Mouse (Mus musculus) limb, embryonic 13.5 days (tissue): ENCODE data around the gene Tff3. TPM values are rescaled to one million over a fixed set of nuclear protein-coding genes. Genes with fewer than 3 reads are reported as not detected.

Experiments
- ATAC-seq: fragments of 200-750 bp; cut with Nextera tagmentation; 2 replicates; pipeline ENCODE4 v1.8.0; 2017; ENCODE audit warnings: low read depth, moderate number of reproducible peaks, moderate TSS enrichment; ENCODE audit not compliant: low FRiP score
- H3K27ac ChIP-seq: fragments of 300-500 bp; sonication (generic); 2 replicates; pipeline ENCODE4 v1.5.1; 2015; ENCODE audit warnings: inconsistent platforms, mild to moderate bottlenecking, moderate library complexity
- H3K27me3 ChIP-seq: fragments of 300-500 bp; sonication (generic); 2 replicates; pipeline ENCODE4 v1.6.1; 2015; ENCODE audit warnings: mild to moderate bottlenecking, inconsistent platforms
- H3K36me3 ChIP-seq: fragments of 300-500 bp; sonication (generic); 2 replicates; pipeline ENCODE4 v1.6.1; 2015; ENCODE audit warnings: inconsistent platforms, mild to moderate bottlenecking, moderate library complexity
- H3K4me1 ChIP-seq: fragments of 300-500 bp; sonication (generic); 2 replicates; pipeline ENCODE4 v1.6.1; 2015; ENCODE audit warnings: inconsistent platforms
- H3K4me2 ChIP-seq: fragments of 300-500 bp; sonication (generic); replicated peaks from 2 replicates; pipeline ENCODE4 v1.6.1; 2015; ENCODE audit warnings: inconsistent platforms, mild to moderate bottlenecking, moderate library complexity
- H3K4me3 ChIP-seq: fragments of 300-500 bp; sonication (generic); 2 replicates; pipeline ENCODE4 v1.5.1; 2015; ENCODE audit warnings: moderate library complexity, mild to moderate bottlenecking, inconsistent platforms
- H3K9ac ChIP-seq: fragments of 300-500 bp; sonication (generic); 2 replicates; pipeline ENCODE4 v1.6.1; 2015; ENCODE audit warnings: mild to moderate bottlenecking, inconsistent platforms
- H3K9me3 ChIP-seq: fragments of 300-500 bp; sonication (generic); 2 replicates; pipeline ENCODE4 v1.6.1; 2016; ENCODE audit warnings: inconsistent platforms
- WGBS: fragments of 180-500 bp; shearing (Covaris S2); methylation state at CpG from one replicate; pipeline ENCODE4 v1.1.7; 2015; 5-methylcytosine and 5-hydroxymethylcytosine counted together
- polyA plus RNA-seq: library from polyadenylated mRNA; unstranded; fragments of >200 nt; fragmentation: Nextera tagmentation; extraction: Ambion mirVana; gene quantifications from 2 replicates; pipeline ENCODE4 v1.2.1, GENCODE M21; 2015

Tff3 gene
- polyA plus RNA-seq, 1 experiment from 2014 or later = not detected

DNA sequence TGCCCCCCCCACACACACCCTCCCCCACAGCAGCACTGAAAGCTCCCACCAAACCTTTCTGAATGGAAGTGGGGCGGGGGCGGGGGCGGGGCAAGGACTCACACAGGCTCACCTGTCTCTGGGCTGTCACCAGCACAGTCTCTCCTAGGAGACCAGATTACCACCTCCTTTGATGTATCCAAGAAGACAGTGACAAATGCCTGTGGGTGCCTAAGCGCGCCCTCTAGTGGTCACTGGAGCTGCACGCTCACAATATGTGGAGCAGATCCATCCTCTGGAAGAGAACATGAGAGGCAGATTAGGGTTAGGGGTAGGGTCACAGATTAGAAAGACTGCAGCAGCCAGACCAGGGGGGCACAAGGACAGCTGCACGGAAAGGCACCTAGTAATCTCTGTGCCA, 10.0 kb downstream of the Tff3 start:
- 0 out of 2 replicates have a peak, but pooled peaks have one; percentile 32 for ATAC-seq
- no peaks in the 10 kb centered on the region for H3K27me3 ChIP-seq

DNA sequence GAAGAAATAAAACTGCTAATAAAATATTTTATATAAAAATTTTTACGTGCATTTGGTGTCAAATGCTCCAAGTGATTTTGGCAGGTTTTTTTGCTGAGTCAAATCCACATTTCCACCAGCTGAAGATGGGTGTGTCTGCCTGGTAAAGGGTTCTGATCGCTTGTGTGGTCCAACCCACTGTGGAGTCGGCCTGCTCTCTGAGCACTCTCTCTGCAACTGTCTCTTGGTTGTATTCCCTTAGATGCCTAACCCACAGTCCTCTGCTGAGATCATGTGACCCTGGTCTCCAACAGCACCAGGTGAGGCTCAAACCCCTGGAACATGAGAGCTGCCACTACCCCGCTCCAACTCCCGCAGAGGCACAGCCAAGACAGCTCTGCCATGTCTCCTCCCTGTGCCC, 11.5 kb downstream of the Tff3 start:
- Histone ChIP-seq H3K27ac (no peak overlapping the region), H3K27me3 (no peaks in the 10 kb centered on the region), H3K9ac (no peak overlapping the region), H3K4me1 (peaks cover 7% of the 10 kb centered on the region; the same call in 1 of the 2 replicates), H3K9me3 (no peaks in the 10 kb centered on the region), H3K4me2 (no peak overlapping the region), H3K36me3 (no peaks in the 10 kb centered on the region), H3K4me3 (no peak overlapping the region)
- ATAC-seq = no peak
- 79% methylated on average over 5 of the region's 5 CpGs for WGBS

More for the DNA sequence above, 10.0 kb downstream of the Tff3 start:
- Histone ChIP-seq H3K36me3 (no peaks in the 10 kb centered on the region), H3K9ac (no peak overlapping the region), H3K4me3 (no peak overlapping the region), H3K4me2 (no peak overlapping the region), H3K4me1 (no peaks in the 10 kb centered on the region), H3K27ac (no peak overlapping the region), H3K9me3 (peaks cover 5% of the 10 kb centered on the region; the same call in 1 of the 2 replicates)
- WGBS = 10% methylated on average over 7 of the region's 7 CpGs

DNA sequence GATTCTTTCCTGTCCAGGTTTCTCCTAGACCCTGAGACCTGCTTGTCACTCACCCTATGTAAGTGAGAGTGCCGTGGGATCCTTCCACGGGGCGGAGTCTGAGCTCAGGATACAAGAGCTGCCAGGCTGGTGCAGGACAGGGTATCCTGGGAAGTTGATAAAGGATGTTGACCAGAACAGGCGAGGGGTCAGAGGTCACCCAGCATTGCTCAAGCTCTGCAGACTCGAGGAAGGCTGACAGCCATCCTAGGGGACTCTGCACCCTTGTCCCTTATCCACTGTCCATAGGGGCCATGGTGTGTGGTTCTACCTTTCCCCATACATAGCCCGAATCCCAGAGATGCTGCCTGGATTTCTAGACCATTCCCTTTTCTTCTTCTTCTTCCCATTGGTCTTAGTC, 13.4 kb downstream of the Tff3 start:
- Histone ChIP-seq H3K4me2 (no peak overlapping the region), H3K9ac (no peak overlapping the region), H3K4me1 (peaks cover 9% of the 10 kb centered on the region; the same call in 1 of the 2 replicates), H3K9me3 (no peaks in the 10 kb centered on the region), H3K4me3 (no peak overlapping the region), H3K27me3 (no peaks in the 10 kb centered on the region), H3K36me3 (no peaks in the 10 kb centered on the region; the same call in 1 of the 2 replicates), H3K27ac (no peak overlapping the region)
- 60% methylated on average over 6 of the region's 6 CpGs for WGBS
- ATAC-seq = no peak

DNA sequence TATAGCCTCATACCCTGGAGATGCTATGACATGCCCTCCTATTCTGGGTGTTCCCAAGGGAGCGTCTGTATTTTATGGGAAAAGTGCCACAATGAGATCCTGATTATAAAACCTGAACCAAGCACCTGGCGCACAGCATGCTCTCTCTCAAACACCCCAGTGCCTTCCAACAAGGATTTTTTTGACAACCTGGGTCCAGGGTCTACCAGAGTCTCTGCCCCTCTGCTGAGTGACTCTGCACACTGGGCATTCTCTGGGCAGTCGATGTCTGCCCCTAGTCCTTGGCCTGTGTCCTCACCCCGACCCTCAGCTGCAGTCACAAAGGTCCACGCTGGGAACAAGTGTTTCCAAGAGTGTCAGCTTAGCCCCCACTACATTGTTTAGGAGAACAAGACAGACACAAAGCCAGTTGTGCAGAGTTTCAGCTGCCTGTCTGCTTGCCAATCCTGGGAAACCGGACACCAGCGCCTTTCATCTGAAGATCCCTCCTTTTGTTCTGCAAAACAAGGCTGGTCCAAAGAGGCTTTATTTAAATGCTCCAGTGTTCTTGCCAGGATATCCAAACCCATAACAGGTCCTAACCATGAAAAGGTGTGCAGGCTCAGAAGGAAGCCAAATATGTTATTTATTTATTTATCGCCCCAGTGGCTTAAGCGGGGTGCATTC, 16.1 kb downstream of the Tff3 start:
- no peak for ATAC-seq
- H3K27ac ChIP-seq = no peak overlapping the region
- no peaks in the 10 kb centered on the region for H3K27me3 ChIP-seq
- WGBS = 54% methylated on average over 9 of the region's 9 CpGs
- peaks cover 9% of the 10 kb centered on the region; the same call in 1 of the 2 replicates for H3K4me1 ChIP-seq
- no peaks in the 10 kb centered on the region; the same call in 1 of the 2 replicates for H3K36me3 ChIP-seq
- no peak overlapping the region for H3K4me3 ChIP-seq
- no peak overlapping the region for H3K9ac ChIP-seq
- no peaks in the 10 kb centered on the region for H3K9me3 ChIP-seq
- H3K4me2 ChIP-seq = no peak overlapping the region

DNA sequence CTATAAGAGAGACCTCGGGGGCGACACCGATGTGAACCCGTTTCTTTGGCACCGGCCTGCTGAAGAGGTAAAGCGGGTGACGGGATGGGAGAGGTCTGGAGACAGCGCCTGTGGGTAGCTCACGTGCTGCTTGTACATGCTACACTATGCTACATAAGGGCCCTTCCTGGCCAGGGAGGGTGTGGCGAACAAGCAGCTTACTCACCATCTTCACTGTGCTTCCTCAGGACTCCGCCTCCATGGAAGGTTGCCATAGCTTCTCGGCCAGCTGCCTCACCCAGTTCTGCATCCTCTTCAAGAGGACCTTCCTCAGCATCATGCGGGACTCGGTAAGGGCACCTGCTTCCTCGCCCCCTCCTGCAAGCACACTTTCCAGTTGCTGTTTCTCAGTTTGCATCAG, 21.1 kb downstream of the Tff3 start:
- Histone ChIP-seq H3K27ac (no peak overlapping the region), H3K4me3 (no peak overlapping the region), H3K36me3 (no peaks in the 10 kb centered on the region; the same call in 1 of the 2 replicates), H3K9me3 (no peaks in the 10 kb centered on the region), H3K9ac (no peak overlapping the region), H3K27me3 (no peaks in the 10 kb centered on the region), H3K4me1 (peaks cover 6% of the 10 kb centered on the region; the same call in 1 of the 2 replicates), H3K4me2 (no peak overlapping the region)
- 91% methylated on average over 15 of the region's 15 CpGs for WGBS
- no peak for ATAC-seq

DNA sequence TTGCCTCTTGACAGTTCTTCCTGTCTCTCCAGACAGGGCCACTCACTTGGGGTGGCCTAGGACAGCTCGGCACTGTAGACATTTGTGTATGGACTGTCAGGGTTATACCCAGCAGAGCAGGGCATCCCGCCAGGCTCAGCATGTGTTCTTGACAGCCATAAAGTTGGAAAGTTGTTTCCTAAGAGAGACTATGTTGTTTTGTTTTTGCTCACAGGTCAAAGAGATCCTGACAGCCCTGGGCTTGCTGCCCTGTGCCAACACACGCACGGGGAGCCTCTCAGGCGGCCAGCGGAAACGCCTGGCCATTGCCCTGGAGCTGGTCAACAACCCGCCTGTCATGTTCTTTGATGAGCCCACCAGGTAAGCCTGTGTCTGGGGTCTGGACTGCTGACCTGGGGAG, 25.6 kb downstream of the Tff3 start:
- no peak overlapping the region for H3K27ac ChIP-seq
- H3K9ac ChIP-seq = no peak overlapping the region
- WGBS = 82% methylated on average over 8 of the region's 8 CpGs
- H3K4me2 ChIP-seq = no peak overlapping the region
- no peaks in the 10 kb centered on the region for H3K4me1 ChIP-seq
- H3K9me3 ChIP-seq = no peaks in the 10 kb centered on the region
- no peak overlapping the region for H3K4me3 ChIP-seq
- H3K36me3 ChIP-seq = no peaks in the 10 kb centered on the region
- no peaks in the 10 kb centered on the region for H3K27me3 ChIP-seq
- ATAC-seq = no peak

DNA sequence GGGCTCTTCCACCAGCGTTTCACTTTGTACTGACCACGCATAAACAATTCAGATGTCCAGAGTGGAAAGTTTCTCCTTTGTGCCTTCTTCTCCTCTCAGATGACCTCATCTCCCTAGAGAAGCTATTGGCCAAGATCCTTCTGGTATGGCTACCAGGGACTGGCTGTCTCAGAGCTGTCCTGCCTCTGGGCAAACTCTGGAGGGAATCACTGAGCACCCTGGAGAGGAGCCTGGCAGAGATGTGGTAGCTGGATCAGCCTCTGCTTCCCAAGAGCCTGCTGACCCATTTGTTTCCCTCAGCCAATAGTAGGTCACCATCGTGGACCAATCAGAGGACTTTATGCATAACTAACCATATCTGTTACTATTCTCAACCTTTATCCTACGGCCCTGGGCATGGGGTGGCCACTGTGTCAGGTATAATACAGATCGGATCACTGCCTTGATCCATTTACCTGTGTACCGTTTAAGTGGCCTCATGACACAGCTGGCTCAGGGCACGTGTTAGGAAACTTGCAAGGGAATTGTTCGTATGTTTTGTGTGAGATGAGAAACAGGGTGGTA, 26.4 kb downstream of the Tff3 start:
- no peak overlapping the region for H3K4me2 ChIP-seq

DNA sequence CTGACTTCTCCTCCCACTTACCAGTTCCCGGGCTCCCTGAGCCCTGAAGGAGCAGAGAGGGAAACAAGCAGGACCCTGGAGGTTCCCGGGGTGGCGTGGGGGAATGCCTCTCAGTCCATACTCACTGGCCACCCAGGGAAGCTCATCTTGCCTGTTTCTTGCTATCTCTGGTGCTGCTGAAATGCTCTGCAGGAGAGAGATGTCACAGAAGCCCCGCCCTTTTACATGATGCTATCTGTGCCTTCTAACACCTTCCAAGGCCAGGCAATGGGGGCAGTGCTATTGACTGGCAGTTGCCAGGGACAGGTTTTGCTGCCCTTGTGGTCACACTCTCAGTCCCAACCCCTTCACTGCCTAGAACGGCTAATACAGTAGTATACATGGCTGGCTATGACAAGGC, 30.7 kb downstream of the Tff3 start:
- no peak for ATAC-seq
- Histone ChIP-seq H3K9me3 (no peaks in the 10 kb centered on the region), H3K4me3 (no peak overlapping the region), H3K4me1 (no peaks in the 10 kb centered on the region), H3K36me3 (no peaks in the 10 kb centered on the region), H3K27ac (no peak overlapping the region), H3K9ac (no peak overlapping the region), H3K27me3 (no peaks in the 10 kb centered on the region), H3K4me2 (no peak overlapping the region)
- WGBS = 77% methylated on average over 5 of the region's 5 CpGs

More for the DNA sequence above, 26.4 kb downstream of the Tff3 start:
- H3K4me3 ChIP-seq = no peak overlapping the region
- H3K36me3 ChIP-seq = no peaks in the 10 kb centered on the region
- H3K4me1 ChIP-seq = no peaks in the 10 kb centered on the region
- H3K27me3 ChIP-seq = no peaks in the 10 kb centered on the region
- no peaks in the 10 kb centered on the region for H3K9me3 ChIP-seq
- H3K27ac ChIP-seq = no peak overlapping the region
- WGBS = 90% methylated on average over 8 of the region's 8 CpGs
- ATAC-seq = no peak
- no peak overlapping the region for H3K9ac ChIP-seq

DNA sequence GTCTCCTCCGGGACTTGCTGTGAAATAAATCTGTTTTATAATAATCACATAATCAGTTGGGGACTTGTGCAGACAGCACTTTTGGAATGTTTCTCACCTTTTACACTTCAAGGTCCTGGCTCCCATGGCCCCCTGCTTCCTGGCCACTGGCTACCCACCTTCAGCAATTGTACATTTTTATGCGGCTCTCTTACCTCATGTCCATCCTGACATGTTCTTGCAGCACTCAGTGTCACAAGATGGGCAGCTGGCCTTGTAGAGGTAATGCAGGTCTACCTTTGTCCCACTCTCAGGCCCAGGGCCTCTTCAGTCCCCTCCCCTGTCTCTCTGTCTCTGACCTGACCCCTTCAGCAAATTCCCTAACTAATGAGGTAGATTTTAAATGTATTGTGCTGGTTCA, 32.6 kb downstream of the Tff3 start:
- no peak overlapping the region for H3K4me2 ChIP-seq
- no peak for ATAC-seq
- no peak overlapping the region for H3K4me3 ChIP-seq
- H3K27ac ChIP-seq = no peak overlapping the region
- H3K9ac ChIP-seq = no peak overlapping the region
- H3K27me3 ChIP-seq = no peaks in the 10 kb centered on the region
- WGBS = 94% methylated on average over 2 of the region's 2 CpGs
- H3K4me1 ChIP-seq = no peaks in the 10 kb centered on the region
- 0 out of 2 replicates have a peak, but pooled peaks cover 4% of the 10 kb centered on the region for H3K36me3 ChIP-seq
- no peaks in the 10 kb centered on the region for H3K9me3 ChIP-seq

DNA sequence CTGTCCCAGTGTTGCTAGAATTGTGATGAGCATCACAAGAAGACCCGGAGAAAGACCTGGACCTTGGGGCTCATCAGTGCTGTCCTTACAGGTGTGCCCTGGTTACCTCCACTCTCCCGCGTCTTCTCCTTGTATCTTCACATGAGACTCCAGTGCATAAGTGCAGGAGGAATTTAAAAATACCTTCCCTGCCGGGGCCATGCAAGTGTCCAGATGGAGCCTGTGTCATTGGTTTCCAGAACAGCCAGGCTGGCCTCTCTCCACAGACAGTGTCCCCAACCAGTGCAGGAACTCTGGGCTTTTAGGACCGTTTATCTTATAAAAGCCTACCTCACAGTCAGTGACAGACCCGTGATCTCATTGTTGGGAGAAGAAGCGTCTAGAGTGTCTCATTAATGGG, 33.9 kb downstream of the Tff3 start:
- no peak overlapping the region for H3K9ac ChIP-seq
- H3K36me3 ChIP-seq = 0 out of 2 replicates have a peak, but pooled peaks cover 4% of the 10 kb centered on the region
- H3K9me3 ChIP-seq = no peaks in the 10 kb centered on the region
- 0 out of 2 replicates have a peak, but pooled peaks cover 2% of the 10 kb centered on the region for H3K27me3 ChIP-seq
- no peak overlapping the region for H3K4me2 ChIP-seq
- H3K27ac ChIP-seq = no peak overlapping the region
- no peak overlapping the region for H3K4me3 ChIP-seq
- WGBS = 88% methylated on average over 7 of the region's 7 CpGs
- ATAC-seq = no peak
- 0 out of 2 replicates have a peak, but pooled peaks cover 2% of the 10 kb centered on the region for H3K4me1 ChIP-seq

DNA sequence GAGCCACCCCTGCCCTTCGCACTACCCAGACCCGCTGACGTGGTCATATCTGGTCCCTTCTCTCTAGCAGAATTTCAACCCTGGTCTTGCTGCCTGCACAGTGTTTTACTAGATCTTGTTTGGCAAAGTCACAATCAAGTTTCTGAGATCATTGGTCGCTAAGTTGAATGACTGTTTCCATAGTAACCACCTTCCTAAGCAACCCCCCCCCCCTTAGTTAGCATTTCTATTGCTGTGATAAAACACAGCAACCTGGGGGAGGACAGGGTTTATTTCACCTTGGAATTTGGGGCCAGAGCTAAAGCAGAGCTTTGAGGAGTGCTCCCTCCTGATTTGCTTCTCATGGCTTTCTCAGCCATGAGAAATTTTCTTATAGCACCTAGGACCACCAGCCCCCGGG, 34.7 kb downstream of the Tff3 start:
- Histone ChIP-seq H3K4me3 (no peak overlapping the region), H3K9me3 (no peaks in the 10 kb centered on the region), H3K36me3 (0 out of 2 replicates have a peak, but pooled peaks cover 4% of the 10 kb centered on the region), H3K4me2 (no peak overlapping the region), H3K9ac (no peak overlapping the region), H3K27ac (no peak overlapping the region), H3K27me3 (0 out of 2 replicates have a peak, but pooled peaks cover 2% of the 10 kb centered on the region), H3K4me1 (peaks cover 8% of the 10 kb centered on the region; the same call in 1 of the 2 replicates)
- WGBS = 52% methylated on average over 5 of the region's 5 CpGs
- no peak for ATAC-seq

DNA sequence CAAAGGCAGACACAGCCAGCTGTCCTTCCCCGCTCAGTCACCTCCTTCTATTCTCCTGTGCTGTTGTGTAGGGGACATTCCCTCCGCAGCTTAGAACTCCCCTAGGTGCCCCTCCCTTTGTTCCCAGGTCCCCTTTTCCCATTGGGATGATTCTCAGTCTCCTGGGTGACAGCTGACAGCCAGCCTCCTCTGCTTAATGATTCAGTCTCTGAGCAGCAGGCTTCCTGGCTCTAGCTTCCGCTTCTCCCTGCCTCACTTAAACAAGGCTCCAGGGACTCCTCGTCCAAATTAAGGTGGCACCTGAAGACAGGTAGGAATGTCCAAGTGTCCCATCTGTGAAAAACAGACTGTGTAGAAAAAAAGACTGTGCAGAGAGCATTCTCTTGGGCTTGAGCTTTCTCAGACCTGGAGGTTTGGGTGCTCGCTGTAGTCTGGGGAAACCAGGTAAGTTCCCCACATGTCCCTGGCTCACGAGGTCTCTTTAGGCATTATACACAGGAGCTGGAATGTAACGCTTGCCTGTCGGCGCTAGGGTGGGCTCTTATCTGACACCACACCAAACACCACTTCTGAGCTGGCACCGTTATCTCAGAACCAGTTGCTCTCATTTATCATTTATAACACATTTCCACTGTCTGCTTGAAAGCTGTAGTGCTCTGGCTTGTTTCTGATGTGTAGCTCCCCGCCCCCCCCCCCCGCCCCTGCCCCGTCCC, 38.3 kb downstream of the Tff3 start:
- ATAC-seq = no peak
- 46% methylated on average over 13 of the region's 13 CpGs for WGBS

More for the DNA sequence above, 38.3 kb downstream of the Tff3 start:
- no peaks in the 10 kb centered on the region for H3K9me3 ChIP-seq
- H3K27me3 ChIP-seq = 0 out of 2 replicates have a peak, but pooled peaks cover 2% of the 10 kb centered on the region
- no peak overlapping the region for H3K4me2 ChIP-seq
- H3K4me3 ChIP-seq = no peak overlapping the region
- H3K9ac ChIP-seq = no peak overlapping the region
- H3K27ac ChIP-seq = no peak overlapping the region
- peaks cover 28% of the 10 kb centered on the region for H3K4me1 ChIP-seq
- 0 out of 2 replicates have a peak, but pooled peaks cover 4% of the 10 kb centered on the region for H3K36me3 ChIP-seq
